In genomic region chr15:87199641-87200040, GRCm38 (mm10) we compare ENCODE assay signal across 6 mouse cellular contexts.
"Had no signal": no experiment of that assay in that cellular context is flagged by ENCODE, and none has a peak within 500 bp of the region (broad histone marks: within the 10 kb centered on the region; RNA-seq: fewer than 3 reads in every experiment).

No protein-coding gene starts in this region.

- DNase-seq: kidney, adult 9 months; kidney, postnatal 36 days; layer of hippocampus, adult 9-11 months; layer of hippocampus, postnatal 36 days; lung, adult 18-20 months; spleen, adult 18-20 months had no signal
